Mouse (Mus musculus): Measurements from ENCODE around the gene Cdh8. TPM values are rescaled to one million over a fixed set of nuclear protein-coding genes. Genes with fewer than 3 reads are reported as not detected.
A peak's percentile ranks its signal among the peaks of the same experiment; 100 is the strongest.
"Not testable (repeated sequence)": the region's sequence is repeated elsewhere in the genome, so short reads cannot be mapped to it uniquely, and the experiment has no call there.

Cdh8 gene
- total RNA-seq, 2 experiments from 2014 or later = 42.3 to 42.8 TPM

DNA sequence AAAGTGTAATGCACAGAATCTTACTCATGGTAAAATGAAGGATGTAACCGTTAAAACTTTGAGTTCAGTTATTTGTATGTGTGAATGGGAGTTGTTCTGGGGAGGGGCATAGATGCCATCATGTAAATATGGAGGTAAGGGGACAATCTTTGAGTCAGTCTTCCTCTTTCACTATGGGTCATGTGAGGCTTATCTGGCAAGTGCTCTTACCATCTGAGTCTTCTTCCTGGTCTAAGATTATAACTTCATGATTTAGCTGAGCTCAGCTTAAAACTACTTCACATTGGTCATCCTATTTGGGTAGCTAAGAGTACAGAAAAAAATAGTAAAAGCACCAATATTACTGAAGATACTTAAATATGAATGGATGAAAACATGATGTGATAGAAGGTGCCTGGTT, 126.1 kb downstream of the Cdh8 start:
- DNase-seq (ENCODE audit: low spot score in 2 of 2) = no peak

GRCm38 (mm10) chr8:99285103-99285502, 131.2 kb downstream of the Cdh8 start:
- DNase-seq (ENCODE audit: low spot score in 2 of 2) = peak in 1 of 2 experiments; percentile 4

DNA sequence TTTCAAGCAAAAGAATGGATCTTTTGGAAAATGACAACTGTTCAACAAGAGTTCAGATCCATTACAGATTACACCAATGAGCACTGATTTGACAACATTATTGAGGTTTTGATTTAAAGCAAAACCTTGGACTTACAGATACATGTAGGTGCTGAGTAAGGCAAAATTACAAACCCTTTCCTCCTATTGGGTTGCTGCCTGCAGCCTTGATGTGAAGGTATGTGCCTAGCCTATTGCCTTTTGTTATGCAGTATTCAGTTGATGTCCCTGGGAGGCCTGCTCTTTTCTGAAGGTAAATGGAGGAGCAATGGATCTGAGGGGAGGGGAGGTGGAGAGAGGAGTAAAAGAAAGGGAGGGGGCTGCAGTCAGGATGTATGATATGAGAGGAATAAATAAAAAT, 135.9 kb downstream of the Cdh8 start:
- DNase-seq (ENCODE audit: low spot score in 2 of 2) = no peak

DNA sequence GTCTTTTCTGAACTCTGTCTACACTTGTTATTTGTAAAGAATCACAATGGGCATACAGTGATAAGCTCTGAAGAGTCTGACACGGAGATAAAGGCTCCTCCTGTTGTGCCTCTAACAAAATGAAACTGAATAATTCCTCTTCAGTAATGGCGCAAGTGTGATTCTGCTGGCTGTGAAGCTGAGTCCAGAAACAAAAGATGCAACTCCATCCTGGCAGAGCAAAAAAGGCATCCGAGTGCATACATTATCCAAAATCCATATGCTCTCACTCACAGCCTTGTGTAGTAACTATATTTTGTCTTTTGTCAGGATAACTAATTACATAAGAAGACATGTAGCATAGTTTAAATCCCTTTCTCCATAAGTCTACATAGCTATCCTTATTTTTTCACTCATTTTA, 149.1 kb downstream of the Cdh8 start:
- peak in 1 of 2 experiments; percentile 23 for DNase-seq (ENCODE audit: low spot score in 2 of 2)

DNA sequence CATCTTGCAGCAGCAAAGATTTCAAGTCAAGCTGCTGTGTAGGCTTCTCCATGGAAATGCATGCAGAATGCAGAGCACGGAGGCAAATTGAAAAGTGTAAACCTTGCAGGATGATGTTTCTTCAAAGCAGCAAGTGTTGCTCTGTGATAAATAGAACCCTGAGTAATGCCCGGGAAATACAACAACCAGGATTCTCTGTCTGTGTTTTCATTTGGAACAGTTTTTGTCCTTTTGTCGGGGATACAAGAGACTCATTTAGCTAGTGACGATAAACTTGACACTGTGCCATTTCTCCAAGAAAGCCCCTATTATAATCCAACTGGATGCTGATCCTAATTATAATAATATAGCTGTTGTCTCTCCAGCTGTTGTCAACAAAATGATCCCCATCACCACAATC, 181.9 kb downstream of the Cdh8 start:
- DNase-seq (ENCODE audit: low spot score in 2 of 2) = no peak

DNA sequence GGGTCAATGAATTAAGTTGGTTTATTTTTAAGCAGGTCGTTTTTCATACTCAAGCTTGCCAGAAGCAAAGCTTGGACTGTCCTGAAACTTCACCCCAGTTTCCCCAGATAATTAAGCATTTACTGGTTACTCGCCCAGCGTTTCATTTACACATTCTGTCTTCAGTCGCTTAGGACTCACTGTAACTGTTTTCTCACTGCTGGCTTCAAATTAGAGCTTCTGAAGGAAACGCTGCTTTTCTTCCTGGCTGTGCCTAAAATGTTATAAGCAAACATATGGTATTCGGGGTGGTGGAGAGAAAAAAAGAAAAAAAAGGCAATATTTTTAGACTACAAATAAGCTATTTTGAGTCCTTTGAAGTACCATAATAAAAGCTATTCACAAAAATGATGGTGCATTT, 192.6 kb downstream of the Cdh8 start:
- DNase-seq (ENCODE audit: low spot score in 2 of 2) = no peak

DNA sequence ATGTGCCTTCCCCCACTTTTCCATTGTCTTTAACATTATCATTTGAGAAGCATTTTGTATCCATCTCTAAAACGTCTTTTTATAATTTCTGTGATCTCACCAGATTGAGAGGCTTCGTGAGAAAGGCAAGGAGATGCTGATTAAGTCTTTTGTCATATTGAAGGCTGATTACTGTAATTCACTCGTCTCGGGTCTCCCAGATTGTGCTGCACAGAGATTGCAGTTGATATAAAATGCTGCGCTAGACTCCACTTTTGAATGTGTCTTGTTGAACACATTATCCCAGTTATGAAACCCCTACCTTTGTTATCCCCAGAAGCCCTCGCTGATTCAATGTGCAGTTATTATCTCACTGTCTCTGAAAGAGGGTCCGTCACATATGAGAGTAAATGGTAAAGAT, 211.1 kb downstream of the Cdh8 start:
- DNase-seq (ENCODE audit: low spot score in 2 of 2) = no peak

- DNase-seq (ENCODE audit: low spot score in 2 of 2) = no peak
Measured at GRCm38 (mm10) chr8:99190643-99191042, 225.6 kb downstream of the Cdh8 start.

- DNase-seq (ENCODE audit: low spot score in 2 of 2) = no peak
Measured at GRCm38 (mm10) chr8:99186879-99187278, 229.4 kb downstream of the Cdh8 start.

GRCm38 (mm10) chr8:99184186-99184585, 232.1 kb downstream of the Cdh8 start:
- peak in 1 of 2 experiments; percentile 18 for DNase-seq (ENCODE audit: low spot score in 2 of 2)

GRCm38 (mm10) chr8:99166966-99167365, 249.3 kb downstream of the Cdh8 start:
- DNase-seq (ENCODE audit: low spot score in 2 of 2) = no peak

- DNase-seq (ENCODE audit: low spot score in 2 of 2) = no peak
Measured at GRCm38 (mm10) chr8:99161633-99162032, 254.6 kb downstream of the Cdh8 start.

DNA sequence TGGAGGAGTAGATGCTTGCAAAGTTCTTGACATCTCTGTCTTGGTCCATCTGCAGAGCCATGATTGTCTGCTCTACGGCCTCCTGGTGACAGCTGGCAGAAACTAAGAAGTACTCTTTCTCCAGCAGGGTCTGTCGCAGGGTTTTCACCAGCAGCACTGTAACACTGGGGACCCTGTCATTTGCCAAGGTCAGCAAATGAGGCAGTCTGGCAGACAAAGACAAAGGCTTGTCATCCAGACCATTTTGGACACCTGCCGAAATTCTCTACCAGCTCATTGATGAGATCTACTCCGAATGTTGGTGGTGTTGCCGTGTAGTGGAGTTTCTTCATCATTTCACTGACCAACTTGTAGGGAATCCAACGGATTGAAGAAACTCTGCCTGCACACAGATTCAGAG, 270.8 kb downstream of the Cdh8 start:
- no peak for DNase-seq (ENCODE audit: low spot score in 2 of 2)

- DNase-seq (ENCODE audit: low spot score in 2 of 2) = not testable (repeated sequence)
Measured at GRCm38 (mm10) chr8:99144761-99145160, 271.5 kb downstream of the Cdh8 start.

- DNase-seq (ENCODE audit: low spot score in 2 of 2) = no peak
Measured at GRCm38 (mm10) chr8:99098453-99098852, 317.8 kb downstream of the Cdh8 start.

GRCm38 (mm10) chr8:99051344-99051743, 364.9 kb downstream of the Cdh8 start:
- no peak for DNase-seq (ENCODE audit: low spot score in 2 of 2)

- DNase-seq (ENCODE audit: low spot score in 2 of 2) = no peak
Measured at GRCm38 (mm10) chr8:99048664-99049363, 367.5 kb downstream of the Cdh8 start.

- DNase-seq (ENCODE audit: low spot score in 2 of 2) = no peak
Measured at GRCm38 (mm10) chr8:99040423-99040822, 375.8 kb downstream of the Cdh8 start.

DNA sequence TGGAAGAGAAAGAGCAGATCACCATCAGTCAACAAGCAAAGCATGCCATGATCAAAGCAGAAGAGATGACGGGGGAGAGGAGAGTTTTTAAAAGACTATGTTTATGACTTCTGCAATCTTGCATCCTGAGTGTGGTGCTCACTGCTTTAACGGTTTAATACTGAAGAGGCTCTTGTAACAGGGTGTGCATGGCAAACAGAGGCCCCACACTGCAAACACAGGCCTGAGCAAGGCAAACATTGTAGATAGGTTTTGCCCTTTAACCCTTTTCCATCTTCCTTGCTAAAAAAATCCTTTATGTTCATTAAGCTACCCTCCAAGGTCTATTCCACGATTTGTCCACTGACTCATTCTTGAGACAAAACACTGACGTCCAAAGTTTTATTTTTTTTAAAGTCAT, 385.2 kb downstream of the Cdh8 start:
- DNase-seq (ENCODE audit: low spot score in 2 of 2) = no peak
